Mouse (Mus musculus): Measurements from ENCODE around the gene Olfr521.

- no peak for TF ChIP-seq CTCF (IDR thresholded peaks at IDR 0.05; ENCODE audit: insufficient read depth, low read depth, low read length)
- no peak for TF ChIP-seq POLR2A (IDR thresholded peaks at IDR 0.05; ENCODE audit: insufficient read depth, low read depth, low read length)
Observed at GRCm38 (mm10) chr7:99734612-99735011, 28.7 kb upstream of the Olfr521 start.
